Mouse (Mus musculus) CH12.LX (cell line): ENCODE measurements around the gene Gm20431. TPM values are rescaled to one million over a fixed set of nuclear protein-coding genes. Genes with fewer than 3 reads are reported as not detected.

Source experiments
- DNase-seq: peaks from one replicate; pipeline ENCODE4 v3.0.0-alpha.2; 2013; ENCODE audit errors: extremely low read depth
- H3K27ac ChIP-seq: 2 replicates; pipeline ENCODE4 v1.5.1; 2012; ENCODE audit warnings: low read depth, mild to moderate bottlenecking, control low read depth, moderate library complexity; ENCODE audit not compliant: insufficient read depth
- H3K27me3 ChIP-seq: replicated peaks from 2 replicates; pipeline ENCODE3; 2012; ENCODE audit warnings: inconsistent platforms
- H3K36me3 ChIP-seq, 2 experiments: replicated peaks in 1 of 2; 2 replicates each; pipeline versions ENCODE3 to v1.6.1; 2012; ENCODE audit warnings: inconsistent platforms in 1 of 2, low read length in 1 of 2, mild to moderate bottlenecking in 1 of 2, mixed read lengths in 1 of 2, moderate library complexity in 1 of 2; ENCODE audit not compliant: control insufficient read depth in 1 of 2, insufficient read depth in 1 of 2
- H3K4me1 ChIP-seq, 2 experiments: 2 replicates each; pipeline ENCODE4 v1.6.1; 2012; ENCODE audit warnings: inconsistent platforms in 1 of 2, moderate library complexity in 1 of 2; ENCODE audit not compliant: insufficient read depth in 2 of 2, control insufficient read depth in 1 of 2
- H3K4me2 ChIP-seq: 2 replicates; pipeline ENCODE4 v1.6.1; 2012; ENCODE audit warnings: low read depth, mild to moderate bottlenecking, control low read depth; ENCODE audit not compliant: poor library complexity, insufficient read depth, severe bottlenecking
- H3K4me3 ChIP-seq, 3 experiments: fragments of 150-350 bp in 1 of 3; sonication (generic) in 1 of 3; replicated peaks in 1 of 3; 2 replicates each; pipeline versions ENCODE3 to v1.5.1; 2011 to 2012; ENCODE audit warnings: low read depth in 2 of 3, low read length in 2 of 3, mild to moderate bottlenecking in 2 of 3, moderate library complexity in 2 of 3, control low read depth in 1 of 3, improper control_type of control experiment in 1 of 3, inconsistent platforms in 1 of 3, mixed read lengths in 1 of 3; ENCODE audit not compliant: poor library complexity in 1 of 3
- H3K79me2 ChIP-seq: replicated peaks from 2 replicates; pipeline ENCODE4 v1.6.1; 2012; ENCODE audit warnings: mild to moderate bottlenecking, moderate library complexity; ENCODE audit not compliant: control insufficient read depth, poor library complexity, insufficient read depth, severe bottlenecking; ENCODE audit errors: extremely low read depth
- H3K9ac ChIP-seq: 2 replicates; pipeline ENCODE4 v1.6.1; 2012; ENCODE audit warnings: low read depth, mild to moderate bottlenecking, control low read depth, moderate library complexity; ENCODE audit not compliant: insufficient read depth
- H3K9me3 ChIP-seq: replicated peaks from 2 replicates; pipeline ENCODE3; 2012; ENCODE audit warnings: low read length, inconsistent platforms, mixed read lengths
- BHLHE40 ChIP-seq: IDR thresholded peaks from 2 replicates; pipeline ENCODE4 v1.6.1; 2011; ENCODE audit warnings: mild to moderate bottlenecking, low read depth, low read length, improper control_type of control experiment
- ELF1 ChIP-seq: IDR thresholded peaks from 2 replicates; pipeline ENCODE4 v1.6.1; 2014; ENCODE audit warnings: low read depth, mild to moderate bottlenecking, inconsistent platforms, low read length, improper control_type of control experiment
- IRF4 ChIP-seq: IDR thresholded peaks from 2 replicates; pipeline ENCODE4 v1.6.1; 2014; ENCODE audit warnings: low read depth, mild to moderate bottlenecking, inconsistent platforms, low read length, improper control_type of control experiment
- JUN ChIP-seq: IDR thresholded peaks from 2 replicates; pipeline ENCODE4 v1.6.1; 2011; ENCODE audit warnings: low read depth, mild to moderate bottlenecking, low read length, improper control_type of control experiment, moderate library complexity; ENCODE audit not compliant: insufficient read depth
- KAT2A ChIP-seq: IDR thresholded peaks from 2 replicates; pipeline ENCODE4 v1.6.1; 2012; ENCODE audit warnings: low read length, improper control_type of control experiment, inconsistent platforms; ENCODE audit not compliant: insufficient replicate concordance
- MEF2A ChIP-seq: IDR thresholded peaks from 2 replicates; pipeline ENCODE4 v1.6.1; 2014; ENCODE audit warnings: low read depth, mild to moderate bottlenecking, inconsistent platforms, low read length, improper control_type of control experiment, borderline replicate concordance
- MXI1 ChIP-seq: IDR thresholded peaks from 2 replicates; pipeline ENCODE4 v1.6.1; 2011; ENCODE audit warnings: mild to moderate bottlenecking, low read depth, low read length, improper control_type of control experiment
- PAX5 ChIP-seq: IDR thresholded peaks from 2 replicates; pipeline ENCODE4 v1.6.1; 2012; ENCODE audit warnings: low read length, inconsistent platforms, mixed read lengths
- POLR2AphosphoS2 ChIP-seq: IDR thresholded peaks from 2 replicates; pipeline ENCODE4 v1.6.1; 2011; ENCODE audit warnings: low read depth, low read length, improper control_type of control experiment
- RAD21 ChIP-seq: IDR thresholded peaks from 2 replicates; pipeline ENCODE4 v1.6.1; 2011; ENCODE audit warnings: low read depth, mild to moderate bottlenecking, low read length, improper control_type of control experiment, moderate library complexity
- SMC3 ChIP-seq: IDR thresholded peaks from 2 replicates; pipeline ENCODE4 v1.6.1; 2011; ENCODE audit warnings: low read depth, low read length, improper control_type of control experiment
- TCF12 ChIP-seq: IDR thresholded peaks from 2 replicates; pipeline ENCODE4 v1.6.1; 2014; ENCODE audit warnings: low read depth, mild to moderate bottlenecking, inconsistent platforms, low read length, improper control_type of control experiment
- USF1 ChIP-seq: IDR thresholded peaks from 2 replicates; pipeline ENCODE4 v1.6.1; 2014; ENCODE audit warnings: low read depth, mild to moderate bottlenecking, inconsistent platforms, low read length, improper control_type of control experiment
- USF2 ChIP-seq: conservative IDR thresholded peaks from 2 replicates; pipeline ENCODE4 v1.6.1; 2011; ENCODE audit warnings: low read depth, low read length, improper control_type of control experiment
- ZMIZ1 ChIP-seq: IDR thresholded peaks from 2 replicates; pipeline ENCODE4 v1.6.1; 2012; ENCODE audit warnings: low read depth, mild to moderate bottlenecking, inconsistent platforms, low read length, improper control_type of control experiment
- ZNF384 ChIP-seq: IDR thresholded peaks from 2 replicates; pipeline ENCODE4 v1.6.1; 2012; ENCODE audit warnings: low read depth, low read length, improper control_type of control experiment, inconsistent platforms
- dilution Hi-C: fragments of 300-500 bp; cut with MboI; formaldehyde crosslinking; loops from 2 replicates; pipeline ENCODE4 v1.14.3; 2020; ENCODE audit warnings: low sequenced_read_pairs; ENCODE audit not compliant: extremely low pct_unique_long_range_greater_than_20kb, extremely low pct_ligation_motif_present
- in situ Hi-C: fragments of 300-500 bp; cut with MboI; formaldehyde crosslinking; loops from 3 replicates; pipeline ENCODE4 v1.14.3; 2019; ENCODE audit warnings: low sequenced_read_pairs, low pct_ligation_motif_present, low pct_unique_long_range_greater_than_20kb, mixed read lengths
- polyA plus RNA-seq: library from polyadenylated mRNA; unstranded; fragments of >175 nt; gene quantifications from 2 replicates; pipeline ENCODE4 v1.2.1, GENCODE M21; 2012; ENCODE audit warnings: low read depth; ENCODE audit not compliant: insufficient read length
- total RNA-seq, 2 experiments: library from RNA; depleted of rRNA; stranded (reverse); fragments of 300-350 nt in 1 of 2; fragments of >200 nt in 1 of 2; gene quantifications; 2 replicates each; pipeline ENCODE4 v1.2.3; 2012 to 2014

Gene Gm20431
- total and polyA plus RNA-seq, 3 experiments = 2.4 to 15.0 TPM; not detected in 1

- in situ Hi-C loops = no loop called here
- H3K27me3 ChIP-seq = peaks cover 51% of the 10 kb centered on the region
- TF ChIP-seq IRF4 (no peak), USF2 (no peak), MEF2A (no peak), ZMIZ1 (no peak)
- no peaks in the 10 kb centered on the region for H3K36me3 ChIP-seq
- peaks cover 9% of the 10 kb centered on the region for H3K9me3 ChIP-seq
- H3K4me1 ChIP-seq = peaks cover 11 to 17% of the 10 kb centered on the region in 2 experiments
- H3K27ac ChIP-seq = no peak overlapping the region
- no peak overlapping the region for H3K4me3 ChIP-seq
- no peak overlapping the region for H3K9ac ChIP-seq
- no peak for DNase-seq
- dilution Hi-C loops = loop anchor here (25.0 kb wide), 1 partner anchor 192 kb away; no protein-coding TSS in a partner anchor
- H3K4me2 ChIP-seq = no peak overlapping the region
- no peaks in the 10 kb centered on the region; the same call in 1 of the 2 replicates for H3K79me2 ChIP-seq
These were observed 33.7 kb upstream of the Gm20431 start for GRCm38 (mm10) chr2:167694963-167695362.

GRCm38 (mm10) chr2:167694244-167694643, 32.9 kb upstream of the Gm20431 start:
- dilution Hi-C loops = loop anchor here (25.0 kb wide), 1 partner anchor 193 kb away; no protein-coding TSS in a partner anchor

GRCm38 (mm10) chr2:167693540-167693939, 32.2 kb upstream of the Gm20431 start:
- Histone ChIP-seq H3K27me3 (peaks cover 53% of the 10 kb centered on the region), H3K79me2 (no peaks in the 10 kb centered on the region; the same call in 1 of the 2 replicates), H3K4me3 (no peak overlapping the region), H3K9me3 (peaks cover 16% of the 10 kb centered on the region), H3K4me1 (peaks cover 7 to 15% of the 10 kb centered on the region in 2 experiments), H3K36me3 (no peaks in the 10 kb centered on the region), H3K9ac (no peak overlapping the region), H3K27ac (no peak overlapping the region), H3K4me2 (no peak overlapping the region)
- DNase-seq = no peak
- dilution Hi-C loops = loop anchor here (25.0 kb wide), 1 partner anchor 194 kb away; no protein-coding TSS in a partner anchor
- in situ Hi-C loops = no loop called here
- TF ChIP-seq ELF1 (no peak), USF1 (no peak), POLR2AphosphoS2 (no peak)

More at GRCm38 (mm10) chr2:167694244-167694643, 32.9 kb upstream of the Gm20431 start:
- no peaks in the 10 kb centered on the region; the same call in 1 of the 2 replicates for H3K79me2 ChIP-seq
- H3K9me3 ChIP-seq = peaks cover 16% of the 10 kb centered on the region
- H3K36me3 ChIP-seq = no peaks in the 10 kb centered on the region
- no peak overlapping the region for H3K27ac ChIP-seq
- H3K9ac ChIP-seq = no peak overlapping the region
- TF ChIP-seq PAX5 (no peak), TCF12 (no peak), IRF4 (no peak), RAD21 (no peak), JUN (no peak), KAT2A (no peak), SMC3 (no peak), ZNF384 (no peak), MXI1 (no peak), BHLHE40 (no peak)
- peaks cover 50% of the 10 kb centered on the region for H3K27me3 ChIP-seq
- DNase-seq = no peak
- H3K4me1 ChIP-seq = peaks cover 11 to 17% of the 10 kb centered on the region in 2 experiments
- H3K4me2 ChIP-seq = no peak overlapping the region
- no peak overlapping the region for H3K4me3 ChIP-seq
- in situ Hi-C loops = no loop called here
